Mouse (Mus musculus): ENCODE results near the gene Vwa7. TPM values are rescaled to one million over a fixed set of nuclear protein-coding genes. Genes with fewer than 3 reads are reported as not detected.
"Not testable (repeated sequence)": the region's sequence is repeated elsewhere in the genome, so short reads cannot be mapped to it uniquely, and the experiment has no call there.

Gene Vwa7
- polyA plus RNA-seq, 1 experiment from 2014 or later, result 0.38 TPM

DNA sequence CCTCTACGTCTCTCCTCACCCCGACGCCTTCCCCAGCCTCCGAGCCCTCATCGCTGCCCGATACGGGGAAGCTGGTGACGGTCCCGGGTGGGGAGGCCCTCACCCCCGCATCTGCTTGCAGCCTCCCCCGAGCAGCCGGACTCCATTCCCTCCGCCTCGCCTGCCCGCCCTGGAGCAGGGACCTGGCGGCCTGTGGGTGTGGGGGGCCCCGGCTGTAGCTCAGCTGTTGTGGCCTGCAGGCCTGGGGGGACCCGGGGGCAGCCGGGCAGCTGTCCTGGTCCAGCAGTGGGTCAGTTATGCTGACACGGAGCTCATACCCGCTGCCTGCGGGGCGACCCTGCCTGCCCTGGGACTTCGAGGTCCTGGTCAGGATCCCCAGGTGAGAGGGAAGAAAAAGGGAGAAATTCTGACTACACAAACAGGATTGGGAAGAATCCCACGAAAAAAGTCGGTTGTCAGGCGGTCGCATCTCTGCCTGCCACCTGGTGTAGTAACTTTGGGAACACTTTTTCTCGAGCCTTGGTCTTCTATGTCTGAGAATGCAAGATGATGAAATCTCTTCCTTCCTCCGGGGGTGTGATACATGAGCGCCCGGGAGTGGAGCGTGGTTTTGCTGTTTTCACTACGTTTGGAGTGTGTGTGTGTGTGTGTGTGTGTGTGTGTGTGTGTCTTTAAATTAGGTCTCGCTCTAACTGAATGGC lies 14.8 kb upstream of the Vwa7 start:
- under 1% methylated on average over 35 of the region's 35 CpGs for WGBS
- H3K27me3 ChIP-seq, result no peaks in the 10 kb centered on the region
- peak overlapping the region; percentile 90 for H3K4me3 ChIP-seq
- H3K4me1 ChIP-seq, result peaks cover 33% of the 10 kb centered on the region
- ATAC-seq (ENCODE audit: insufficient number of reproducible peaks, insufficient read depth, low FRiP score, low TSS enrichment, low read depth), result peak; percentile 2; the same call in 1 of the 2 replicates
- no peaks in the 10 kb centered on the region for H3K9me3 ChIP-seq
- H3K9ac ChIP-seq, result peak overlapping the region; percentile 98
- peak overlapping the region; percentile 99 for H3K27ac ChIP-seq
- H3K36me3 ChIP-seq, result peaks cover 51% of the 10 kb centered on the region
- peak overlapping the region; percentile 99 for H3K4me2 ChIP-seq

DNA sequence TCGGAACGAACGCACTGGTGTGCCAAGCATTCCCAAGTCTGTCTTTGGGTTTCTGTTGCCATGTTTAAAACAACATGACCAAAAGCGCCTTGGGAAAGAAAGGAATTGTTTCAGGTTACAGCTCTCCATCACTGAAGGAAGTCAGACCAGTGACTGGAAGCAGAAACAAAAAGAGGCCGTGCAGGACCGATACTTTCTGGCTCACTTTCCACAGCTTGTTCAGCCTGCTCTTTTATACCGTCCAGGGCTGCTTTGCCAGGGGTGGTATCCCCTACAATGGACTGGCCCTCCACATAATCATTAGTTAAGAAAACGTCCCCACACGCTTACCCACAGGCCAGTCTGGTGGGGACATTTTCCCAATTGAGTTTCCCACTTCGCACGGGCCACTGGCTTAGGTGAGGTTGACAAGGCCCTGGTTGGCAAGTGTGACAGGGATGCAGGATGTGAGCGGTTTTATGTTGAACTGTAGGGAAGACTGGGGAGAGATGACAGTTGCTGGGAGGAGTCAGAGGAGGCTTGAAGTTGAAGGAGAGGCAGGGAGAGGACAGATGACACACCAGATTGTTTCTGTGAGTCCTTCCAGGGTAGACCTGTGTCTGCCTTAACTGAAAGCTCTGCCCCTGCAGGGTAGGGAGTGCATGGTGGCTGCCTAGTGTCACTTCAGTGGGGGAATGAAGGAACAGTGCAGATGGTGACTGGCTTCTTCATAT lies 14.1 kb upstream of the Vwa7 start:
- Histone ChIP-seq H3K4me1 (peaks cover 30% of the 10 kb centered on the region), H3K36me3 (peaks cover 53% of the 10 kb centered on the region), H3K4me2 (peak overlapping the region; percentile 99), H3K4me3 (peak overlapping the region; percentile 90), H3K27ac (peak overlapping the region; percentile 99), H3K27me3 (no peaks in the 10 kb centered on the region), H3K9me3 (no peaks in the 10 kb centered on the region), H3K9ac (peak overlapping the region; percentile 98)
- WGBS, result 6% methylated on average over 12 of the region's 12 CpGs
- no peak for ATAC-seq (ENCODE audit: insufficient number of reproducible peaks, insufficient read depth, low FRiP score, low TSS enrichment, low read depth)

DNA sequence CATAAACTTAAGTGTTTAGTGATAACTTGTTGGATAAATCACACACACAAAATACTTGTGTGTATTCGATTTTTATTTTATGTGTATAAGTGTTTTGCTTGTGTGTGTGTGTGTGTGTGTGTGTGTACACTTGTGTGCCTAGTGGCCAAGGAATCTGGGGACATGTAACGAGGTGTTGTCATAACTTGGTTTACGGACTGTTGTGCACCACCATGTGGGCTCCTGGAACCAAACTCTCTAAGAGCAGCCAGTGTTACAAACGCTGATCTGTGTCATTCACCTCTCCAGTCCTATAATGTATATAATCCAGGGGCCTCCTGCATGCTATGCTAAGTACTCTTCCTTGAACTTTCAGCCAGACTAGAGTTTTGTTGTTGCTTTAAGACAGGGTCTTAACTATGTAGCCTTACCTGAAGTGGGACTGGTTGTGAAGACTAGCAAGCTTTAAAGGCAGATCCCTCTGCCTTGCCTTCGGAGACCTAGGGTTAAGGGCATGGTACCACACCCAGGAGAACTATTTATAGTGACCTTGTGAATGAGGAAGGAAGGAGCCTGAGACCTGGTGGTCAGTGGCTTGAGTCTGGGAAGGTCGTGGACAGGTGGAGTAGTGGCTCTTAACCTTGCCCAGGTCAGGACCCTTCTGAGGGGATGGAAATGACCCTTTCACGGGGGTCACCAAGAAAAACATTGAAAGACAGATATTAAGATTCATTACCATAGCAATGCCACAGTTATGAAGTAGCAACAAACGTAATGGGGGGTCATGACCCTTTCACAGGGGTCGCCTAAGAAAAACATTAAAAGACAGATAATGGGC lies 13.1 kb upstream of the Vwa7 start:
- Histone ChIP-seq H3K4me1 (peaks cover 29% of the 10 kb centered on the region), H3K36me3 (peaks cover 53% of the 10 kb centered on the region), H3K4me2 (peak overlapping the region; percentile 99), H3K9ac (peak overlapping the region; percentile 98), H3K9me3 (no peaks in the 10 kb centered on the region), H3K4me3 (peak overlapping the region; percentile 90), H3K27ac (peak overlapping the region; percentile 99), H3K27me3 (no peaks in the 10 kb centered on the region)
- WGBS, result 66% methylated on average over 9 of the region's 9 CpGs
- no peak for ATAC-seq (ENCODE audit: insufficient number of reproducible peaks, insufficient read depth, low FRiP score, low TSS enrichment, low read depth)

DNA sequence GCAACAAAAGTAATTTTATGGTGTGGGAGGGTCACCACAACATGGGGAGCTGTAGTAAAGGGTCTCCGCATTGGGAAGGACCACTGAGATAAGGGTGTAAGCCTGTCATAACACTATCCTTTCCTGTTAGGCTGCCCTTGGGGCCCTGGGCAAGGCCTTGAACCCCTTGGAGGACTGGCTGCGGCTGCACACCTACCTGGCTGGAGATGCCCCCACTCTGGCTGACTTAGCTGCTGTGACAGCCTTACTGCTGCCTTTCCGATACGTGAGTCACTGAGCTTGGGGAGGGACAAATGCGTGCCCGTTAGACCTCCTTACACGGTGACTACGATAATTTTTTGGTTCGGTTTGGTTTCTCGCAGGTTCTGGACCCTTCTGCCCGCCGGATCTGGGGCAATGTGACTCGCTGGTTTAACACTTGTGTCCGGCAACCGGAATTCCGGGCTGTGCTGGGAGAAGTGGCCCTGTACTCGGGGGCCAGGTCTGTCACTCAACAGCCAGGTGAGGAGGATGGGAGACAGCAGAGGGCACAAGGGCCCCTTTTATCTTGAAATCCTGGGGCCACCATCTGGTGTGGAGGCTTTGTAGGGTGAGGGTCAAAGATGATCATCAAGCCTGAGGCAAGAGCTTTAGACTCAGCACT lies 12.2 kb upstream of the Vwa7 start:
- Histone ChIP-seq H3K4me1 (peaks cover 25% of the 10 kb centered on the region), H3K4me2 (no peak overlapping the region), H3K27me3 (no peaks in the 10 kb centered on the region), H3K27ac (no peak overlapping the region), H3K9ac (no peak overlapping the region), H3K36me3 (peaks cover 53% of the 10 kb centered on the region), H3K9me3 (no peaks in the 10 kb centered on the region), H3K4me3 (no peak overlapping the region)
- WGBS, result 93% methylated on average over 17 of the region's 17 CpGs
- no peak for ATAC-seq (ENCODE audit: insufficient number of reproducible peaks, insufficient read depth, low FRiP score, low TSS enrichment, low read depth)

DNA sequence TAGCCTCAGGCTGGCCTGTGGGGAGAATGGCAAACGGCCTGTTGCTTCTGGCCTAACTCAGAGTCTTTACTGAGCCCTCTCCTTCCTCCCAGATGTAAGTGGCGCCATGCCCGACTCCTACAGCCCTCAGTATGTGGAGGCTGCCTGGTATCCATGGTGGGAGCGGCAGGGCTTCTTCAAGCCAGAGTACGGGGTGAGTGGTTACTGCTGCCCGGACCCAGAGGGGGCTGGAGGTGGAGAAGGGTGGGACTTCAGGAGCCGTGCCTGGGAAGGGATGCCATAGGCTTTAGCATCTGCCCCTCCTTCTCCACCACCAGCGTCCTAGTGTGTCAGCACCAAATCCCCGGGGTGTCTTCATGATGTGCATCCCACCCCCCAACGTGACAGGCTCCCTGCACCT lies 11.2 kb upstream of the Vwa7 start:
- Histone ChIP-seq H3K4me3 (no peak overlapping the region), H3K36me3 (peaks cover 59% of the 10 kb centered on the region)

DNA sequence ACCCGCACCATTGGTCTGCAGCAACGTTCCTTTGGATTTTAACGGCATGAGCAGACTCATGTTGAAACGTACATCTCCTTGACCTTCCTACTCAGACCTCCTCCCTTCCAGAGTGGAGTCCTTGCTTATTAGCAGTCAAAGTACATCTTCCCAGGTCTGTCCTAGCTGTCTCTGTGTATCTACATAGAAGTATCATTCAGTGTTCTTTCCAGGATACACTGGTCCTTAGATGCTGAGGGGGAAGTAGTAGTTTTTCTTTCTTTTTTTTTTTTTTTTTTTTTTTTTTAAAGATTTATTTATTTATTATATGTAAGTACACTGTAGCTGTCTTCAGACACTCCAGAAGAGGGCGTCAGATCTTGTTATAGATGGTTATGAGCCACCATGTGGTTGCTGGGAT lies 10.5 kb upstream of the Vwa7 start:
- not testable (repeated sequence) for H3K9ac ChIP-seq; H3K27me3 ChIP-seq; H3K27ac ChIP-seq; H3K4me2 ChIP-seq; H3K9me3 ChIP-seq; H3K4me3 ChIP-seq; ATAC-seq (ENCODE audit: insufficient number of reproducible peaks, insufficient read depth, low FRiP score, low TSS enrichment, low read depth)
- 94% methylated on average over 4 of the region's 5 CpGs for WGBS
- peaks cover 67% of the 10 kb centered on the region for H3K36me3 ChIP-seq
- peaks cover 16% of the 10 kb centered on the region for H3K4me1 ChIP-seq

More for the DNA sequence above, 11.2 kb upstream of the Vwa7 start:
- Histone ChIP-seq H3K4me2 (no peak overlapping the region), H3K9me3 (no peaks in the 10 kb centered on the region), H3K9ac (no peak overlapping the region), H3K4me1 (peaks cover 16% of the 10 kb centered on the region), H3K27me3 (no peaks in the 10 kb centered on the region), H3K27ac (no peak overlapping the region)
- ATAC-seq (ENCODE audit: insufficient number of reproducible peaks, insufficient read depth, low FRiP score, low TSS enrichment, low read depth), result no peak
- 86% methylated on average over 10 of the region's 10 CpGs for WGBS

DNA sequence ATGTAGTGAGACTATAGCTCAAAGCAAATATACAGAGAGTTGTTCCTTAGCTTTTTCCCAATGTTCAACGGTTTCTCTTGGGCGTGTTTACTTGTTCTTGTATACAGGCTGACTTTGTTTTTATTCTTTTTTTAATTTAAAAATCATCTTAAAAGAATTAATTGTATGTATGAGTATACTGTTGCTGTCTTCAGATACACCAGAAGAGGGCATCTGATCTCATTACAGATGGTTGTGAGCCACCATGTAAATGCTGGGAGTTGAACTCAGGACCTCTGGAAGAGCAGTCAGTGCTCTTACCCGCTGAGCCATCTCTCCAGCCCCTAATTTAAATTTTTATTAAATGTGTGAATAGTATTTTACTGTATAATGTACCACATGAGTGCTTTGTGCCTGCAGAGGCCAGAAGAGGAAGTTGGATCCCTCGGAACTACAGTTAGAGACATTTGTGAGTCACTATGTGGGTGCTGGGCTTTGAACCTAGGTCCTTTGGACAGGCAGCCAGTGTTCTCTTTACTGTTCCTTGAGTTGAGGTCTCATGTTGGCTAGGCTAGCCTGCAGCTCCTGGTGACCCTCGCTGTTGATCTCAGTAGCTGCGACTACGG lies 8.9 kb upstream of the Vwa7 start:
- Histone ChIP-seq H3K9ac (no peak overlapping the region), H3K36me3 (peaks cover 83% of the 10 kb centered on the region), H3K4me1 (peaks cover 10% of the 10 kb centered on the region), H3K27me3 (no peaks in the 10 kb centered on the region), H3K9me3 (no peaks in the 10 kb centered on the region), H3K4me3 (no peak overlapping the region), H3K27ac (no peak overlapping the region), H3K4me2 (no peak overlapping the region)
- WGBS, result 95% methylated on average over 7 of the region's 7 CpGs
- no peak for ATAC-seq (ENCODE audit: insufficient number of reproducible peaks, insufficient read depth, low FRiP score, low TSS enrichment, low read depth)

DNA sequence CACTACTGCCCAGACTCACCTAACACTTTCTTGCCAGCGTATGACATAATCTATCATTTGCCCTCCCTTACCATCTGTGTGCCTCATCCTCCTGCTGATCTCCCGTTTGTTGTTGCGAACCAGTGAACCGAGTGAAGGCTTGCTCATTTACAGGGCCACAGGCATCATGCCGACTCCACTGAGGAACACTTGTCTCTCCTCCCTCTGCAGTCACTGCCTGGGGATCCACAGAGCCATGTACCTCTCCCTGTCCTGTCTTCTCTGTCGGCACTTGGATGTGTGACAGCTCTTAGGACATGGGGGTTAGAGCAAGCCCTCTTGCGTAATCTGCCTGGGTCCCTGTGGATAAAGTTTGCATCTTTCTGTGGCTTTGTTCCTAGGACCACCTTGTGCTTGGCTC lies 6.8 kb upstream of the Vwa7 start:
- H3K27me3 ChIP-seq, result no peaks in the 10 kb centered on the region
- H3K9ac ChIP-seq, result no peak overlapping the region
- H3K4me2 ChIP-seq, result no peak overlapping the region
- H3K27ac ChIP-seq, result no peak overlapping the region
- peaks cover 97% of the 10 kb centered on the region for H3K36me3 ChIP-seq
- no peak for ATAC-seq (ENCODE audit: insufficient number of reproducible peaks, insufficient read depth, low FRiP score, low TSS enrichment, low read depth)
- no peaks in the 10 kb centered on the region for H3K9me3 ChIP-seq
- H3K4me1 ChIP-seq, result no peaks in the 10 kb centered on the region
- H3K4me3 ChIP-seq, result no peak overlapping the region
- 92% methylated on average over 7 of the region's 7 CpGs for WGBS

DNA sequence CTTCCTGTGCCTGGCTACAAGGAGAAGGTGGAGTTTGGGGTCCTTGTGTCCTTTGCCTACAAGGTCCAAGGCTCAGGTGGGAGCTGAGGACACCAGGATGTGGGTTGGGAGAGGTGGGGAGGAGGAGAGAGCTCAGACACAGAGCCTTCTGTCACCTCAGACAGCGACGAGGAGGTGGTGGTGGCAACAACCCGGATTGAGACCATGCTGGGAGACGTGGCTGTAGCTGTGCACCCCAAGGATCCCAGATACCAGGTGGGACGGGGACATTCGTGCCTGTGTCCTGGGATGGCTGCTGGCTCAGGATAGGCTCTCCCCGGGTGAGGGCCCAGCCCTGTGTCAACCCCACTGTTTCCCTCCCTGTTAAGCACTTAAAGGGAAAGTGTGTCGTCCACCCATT lies 4.9 kb upstream of the Vwa7 start:
- WGBS, result 89% methylated on average over 8 of the region's 8 CpGs
- Histone ChIP-seq H3K4me2 (no peak overlapping the region), H3K27ac (no peak overlapping the region), H3K4me3 (no peak overlapping the region), H3K9me3 (no peaks in the 10 kb centered on the region), H3K27me3 (no peaks in the 10 kb centered on the region), H3K36me3 (peaks cover 98% of the 10 kb centered on the region), H3K9ac (no peak overlapping the region), H3K4me1 (peaks cover 5% of the 10 kb centered on the region; the same call in 1 of the 2 replicates)
- no peak for ATAC-seq (ENCODE audit: insufficient number of reproducible peaks, insufficient read depth, low FRiP score, low TSS enrichment, low read depth)

DNA sequence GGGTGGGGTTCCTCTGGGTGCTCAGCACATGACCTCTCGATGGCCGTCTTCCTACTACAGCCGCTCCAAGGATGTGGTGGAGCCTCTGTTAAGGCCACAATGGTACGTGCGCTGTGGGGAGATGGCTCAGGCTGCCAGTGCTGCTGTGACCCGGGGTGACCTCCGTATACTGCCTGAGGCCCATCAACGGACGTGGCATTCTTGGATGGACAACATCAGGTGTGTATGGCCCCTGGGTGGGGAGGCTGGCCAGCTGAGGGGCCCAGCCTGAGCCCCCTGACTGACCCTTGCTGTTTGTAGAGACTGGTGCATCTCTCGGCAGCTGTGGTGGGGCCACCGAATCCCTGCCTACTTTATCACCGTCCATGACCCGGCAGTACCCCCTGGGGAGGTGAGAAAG lies 3.9 kb upstream of the Vwa7 start:
- no peaks in the 10 kb centered on the region for H3K9me3 ChIP-seq
- no peak overlapping the region for H3K27ac ChIP-seq
- H3K36me3 ChIP-seq, result peaks cover 98% of the 10 kb centered on the region
- H3K4me2 ChIP-seq, result no peak overlapping the region
- WGBS, result 91% methylated on average over 13 of the region's 13 CpGs
- peaks cover 9% of the 10 kb centered on the region; the same call in 1 of the 2 replicates for H3K4me1 ChIP-seq
- H3K27me3 ChIP-seq, result no peaks in the 10 kb centered on the region
- no peak for ATAC-seq (ENCODE audit: insufficient number of reproducible peaks, insufficient read depth, low FRiP score, low TSS enrichment, low read depth)
- no peak overlapping the region for H3K4me3 ChIP-seq
- no peak overlapping the region for H3K9ac ChIP-seq

DNA sequence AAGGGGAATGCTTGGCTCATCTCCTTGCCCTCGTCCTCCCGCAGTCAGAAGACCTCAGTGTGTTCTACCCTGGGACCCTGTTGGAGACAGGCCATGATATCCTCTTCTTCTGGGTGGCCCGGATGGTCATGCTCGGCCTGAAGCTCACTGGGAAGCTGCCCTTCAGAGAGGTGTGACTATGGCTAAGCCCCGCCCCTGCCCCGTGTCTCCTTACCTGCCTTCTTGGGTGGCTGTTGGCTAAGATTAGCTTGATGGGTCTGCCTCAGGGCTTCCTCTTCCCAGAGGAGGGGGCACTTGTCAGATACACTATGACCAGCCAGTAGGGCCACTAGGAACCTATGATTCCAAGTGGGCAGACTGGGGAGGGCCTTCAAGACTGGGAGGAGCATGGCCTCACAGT lies 3.2 kb upstream of the Vwa7 start:
- Histone ChIP-seq H3K36me3 (peaks cover 92% of the 10 kb centered on the region), H3K4me3 (no peak overlapping the region), H3K9me3 (no peaks in the 10 kb centered on the region), H3K9ac (no peak overlapping the region), H3K27ac (no peak overlapping the region), H3K4me2 (no peak overlapping the region), H3K27me3 (no peaks in the 10 kb centered on the region), H3K4me1 (peaks cover 9% of the 10 kb centered on the region; the same call in 1 of the 2 replicates)
- no peak for ATAC-seq (ENCODE audit: insufficient number of reproducible peaks, insufficient read depth, low FRiP score, low TSS enrichment, low read depth)
- WGBS, result 82% methylated on average over 6 of the region's 6 CpGs

Data from embryonic facial prominence, embryonic 13.5 days (tissue).